12 mouse cellular contexts compared by ENCODE assay signal in the genomic region with DNA sequence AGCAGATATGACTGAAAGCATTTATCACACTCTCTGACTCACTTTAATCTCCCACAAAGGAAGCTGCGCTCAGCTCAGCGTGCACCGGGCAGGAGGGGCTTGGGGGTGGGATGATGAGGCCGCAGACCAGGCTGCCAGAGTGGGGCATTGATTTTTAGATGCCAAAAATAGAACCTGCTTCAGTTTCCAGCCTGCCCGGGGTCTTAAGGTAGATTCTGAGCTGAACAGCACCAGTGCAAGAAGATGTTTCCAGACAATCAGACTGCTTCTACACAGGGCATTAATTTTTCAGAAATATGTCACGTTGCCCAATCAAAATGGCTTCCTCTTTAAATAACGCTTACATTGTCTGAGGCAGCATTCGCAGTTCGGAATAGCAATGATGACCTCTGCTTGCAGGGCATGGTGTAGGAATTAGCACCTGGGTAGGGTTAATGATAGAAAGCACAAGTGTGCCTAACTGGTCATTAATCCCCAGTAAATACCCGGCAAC.
DNase-seq lines count a peak whose midpoint lies in the region; ATAC-seq and TF ChIP-seq lines count a peak whose summit lies in the region.
"Had no signal": no experiment of that assay in that cellular context is flagged by ENCODE, and none has a peak within 500 bp of the region (broad histone marks: within the 10 kb centered on the region; RNA-seq: fewer than 3 reads in every experiment).

No protein-coding gene starts in this region.

- peak overlapping the region; percentile 31 for H3K4me2 ChIP-seq in heart, embryonic 14.5 days (ENCODE audit: low read length)
- H3K4me2 ChIP-seq in hindbrain, embryonic 13.5 days, result peak overlapping the region; percentile 2; the same call in 1 of the 2 replicates
- no peak overlapping the region for H3K4me2 ChIP-seq in neural tube, embryonic 14.5 days (ENCODE audit: low read depth, low read length)
- H3K4me2 ChIP-seq: embryonic facial prominence, embryonic 15.5 days; limb, embryonic 13.5 days had no signal

- H3K27ac ChIP-seq in heart, embryonic 14.5 days (replicated peaks in 1 of 2; ENCODE audit: control insufficient read depth in 1 of 2, insufficient read depth in 1 of 2, low read depth in 2 of 2, low read length in 2 of 2), result no peak overlapping the region
- H3K27ac ChIP-seq in hindbrain, embryonic 13.5 days, result peak overlapping the region; percentile 68
- 0 out of 2 replicates have a peak overlapping the region, but pooled peaks have one; percentile 34 for H3K27ac ChIP-seq in neural tube, embryonic 14.5 days (ENCODE audit: low read depth, low read length)
- H3K27ac ChIP-seq: embryonic facial prominence, embryonic 15.5 days; limb, embryonic 13.5 days had no signal

- peaks cover 0 to 10% of the 10 kb centered on the region in 2 experiments; a peak in 2 of 4 replicates for H3K4me1 ChIP-seq in heart, embryonic 14.5 days (ENCODE audit: control insufficient read depth in 2 of 2, insufficient read depth in 2 of 2, low read length in 2 of 2)
- H3K4me1 ChIP-seq in hindbrain, embryonic 13.5 days (replicated peaks), result peaks cover 9% of the 10 kb centered on the region
- no peaks in the 10 kb centered on the region for H3K4me1 ChIP-seq in neural tube, embryonic 14.5 days (ENCODE audit: control insufficient read depth, insufficient read depth, low read length)
- H3K4me1 ChIP-seq: embryonic facial prominence, embryonic 15.5 days; limb, embryonic 13.5 days had no signal

- H3K9me3 ChIP-seq in heart, embryonic 14.5 days (ENCODE audit: control insufficient read depth, low read length), result no peaks in the 10 kb centered on the region
- no peaks in the 10 kb centered on the region for H3K9me3 ChIP-seq in hindbrain, embryonic 13.5 days
- H3K9me3 ChIP-seq in neural tube, embryonic 14.5 days (ENCODE audit: control insufficient read depth, low read length), result no peaks in the 10 kb centered on the region
- H3K9me3 ChIP-seq: embryonic facial prominence, embryonic 15.5 days; limb, embryonic 13.5 days had no signal

- TF ChIP-seq POLR2A in brain, embryonic 14.5 days (IDR thresholded peaks at IDR 0.05; ENCODE audit: borderline replicate concordance, extremely low read depth, insufficient read depth, insufficient read length, poor library complexity, severe bottlenecking), result no peak

- H3K4me3 ChIP-seq in heart, embryonic 14.5 days (ENCODE audit: control insufficient read depth in 1 of 2, insufficient read depth in 1 of 2, low read depth in 1 of 2, low read length in 2 of 2), result no peak overlapping the region
- no peak overlapping the region for H3K4me3 ChIP-seq in hindbrain, embryonic 13.5 days
- H3K4me3 ChIP-seq in neural tube, embryonic 14.5 days (ENCODE audit: low read depth, low read length), result no peak overlapping the region
- H3K4me3 ChIP-seq: embryonic facial prominence, embryonic 15.5 days; limb, embryonic 13.5 days had no signal

- H3K27me3 ChIP-seq in heart, embryonic 14.5 days (ENCODE audit: control insufficient read depth, insufficient read depth, low read length), result no peaks in the 10 kb centered on the region
- H3K27me3 ChIP-seq in hindbrain, embryonic 13.5 days, result no peaks in the 10 kb centered on the region
- H3K27me3 ChIP-seq in neural tube, embryonic 14.5 days (ENCODE audit: control insufficient read depth, insufficient read depth, low read length), result no peaks in the 10 kb centered on the region
- H3K27me3 ChIP-seq: embryonic facial prominence, embryonic 15.5 days; limb, embryonic 13.5 days had no signal

- no peak for TF ChIP-seq CTCF in brain, embryonic 14.5 days (IDR thresholded peaks at IDR 0.05; ENCODE audit: borderline replicate concordance, extremely low read depth, insufficient read depth, insufficient read length)

- 38% methylated on average over 10 of the region's 10 CpGs for WGBS in heart, embryonic 14.5 days
- 46% methylated on average over 10 of the region's 10 CpGs for WGBS in hindbrain, embryonic 13.5 days
- WGBS in neural tube, embryonic 14.5 days, result 54% methylated on average over 10 of the region's 10 CpGs

- DNase-seq in heart, adult 9 months (ENCODE audit: low spot score in 2 of 2), result no peak
- peak; percentile 73 for DNase-seq in brain, embryonic 14.5 days (ENCODE audit: low read depth)
- no peak for DNase-seq in T-cell, adult 2 months (ENCODE audit: low spot score)
- no peak for DNase-seq in frontal cortex, postnatal 36 days (ENCODE audit: low spot score in 2 of 2)
- DNase-seq: gastrocnemius, postnatal 14 days; kidney, adult 2 months; thymus, postnatal 36 days had no signal

- no peak overlapping the region for H3K9ac ChIP-seq in heart, embryonic 14.5 days (ENCODE audit: low read length)
- no peak overlapping the region for H3K9ac ChIP-seq in hindbrain, embryonic 13.5 days
- H3K9ac ChIP-seq in neural tube, embryonic 14.5 days (replicated peaks; ENCODE audit: low read depth, low read length), result no peak overlapping the region
- H3K9ac ChIP-seq: embryonic facial prominence, embryonic 15.5 days; limb, embryonic 13.5 days had no signal

- H3K36me3 ChIP-seq in heart, embryonic 14.5 days (ENCODE audit: control insufficient read depth, insufficient read depth, low read length), result no peaks in the 10 kb centered on the region
- H3K36me3 ChIP-seq in hindbrain, embryonic 13.5 days, result no peaks in the 10 kb centered on the region
- H3K36me3 ChIP-seq in neural tube, embryonic 14.5 days (ENCODE audit: control insufficient read depth, insufficient read depth, low read length), result no peaks in the 10 kb centered on the region
- H3K36me3 ChIP-seq: embryonic facial prominence, embryonic 15.5 days; limb, embryonic 13.5 days had no signal

- no peak for ATAC-seq in heart, embryonic 14.5 days (ENCODE audit: insufficient number of reproducible peaks, insufficient read depth, low FRiP score, low read depth)
- peak; percentile 59 for ATAC-seq in hindbrain, embryonic 13.5 days (ENCODE audit: low FRiP score)
- ATAC-seq in neural tube, embryonic 14.5 days (ENCODE audit: low read depth), result peak; percentile 54; the same call in 1 of the 2 replicates

Comparison
In these comparisons a context has a peak if more than half of its experiments do, and no peak if none do; other contexts are left out.
1. H3K27ac ChIP-seq: peak in hindbrain, embryonic 13.5 days (single experiment) and neural tube, embryonic 14.5 days (single experiment); none in heart, embryonic 14.5 days (0 of 2).